Mouse (Mus musculus) kidney, adult 18-20 months (tissue): ENCODE measurements around the gene Npcd.

Experiments used
- DNase-seq: peaks from one replicate; pipeline ENCODE4 v3.0.0; 2021

The Npcd gene

DNA sequence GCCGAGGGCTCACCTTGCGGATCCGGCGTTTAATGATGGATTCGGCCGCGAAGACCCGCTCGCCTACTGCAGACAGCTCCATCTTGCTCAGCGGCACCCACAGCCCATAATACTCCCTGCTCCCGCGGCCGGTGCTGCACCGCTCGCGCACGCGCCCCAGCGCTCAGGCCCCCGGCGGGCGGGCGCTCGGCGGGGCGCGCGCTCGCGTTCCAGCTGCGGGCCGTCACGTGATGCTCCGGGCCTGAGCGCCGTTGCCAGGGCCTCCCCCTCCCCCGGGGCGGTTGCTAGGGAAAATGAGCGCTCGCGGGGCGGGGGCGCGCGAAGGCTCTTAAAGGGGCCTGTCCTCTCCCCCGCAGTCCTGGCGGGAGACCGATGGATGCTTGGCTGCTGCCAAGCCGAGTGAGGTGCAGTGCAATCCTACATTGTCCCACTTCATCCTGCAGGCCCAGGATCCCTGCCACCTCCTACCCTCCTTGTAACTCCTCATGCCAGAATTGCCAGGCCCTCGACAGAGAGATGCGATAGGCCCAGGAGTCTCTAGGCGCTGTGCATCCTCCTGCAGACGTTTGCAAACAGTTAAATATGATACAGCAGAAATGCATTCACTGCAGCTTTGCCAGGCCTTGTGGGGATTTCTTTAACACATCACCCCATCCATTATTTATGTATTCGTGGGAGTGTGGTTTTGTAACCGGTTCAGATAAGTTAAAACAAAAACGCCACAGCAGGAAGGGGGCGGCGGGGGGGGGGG, at the start of gene Npcd, which contains the start of gene Cbx6:
Npcd (minus strand) TSS at position 108 of the 751 bp plus-strand sequence.
Cbx6 (minus strand) TSS at position 559 of the 751 bp plus-strand sequence.
- peak; percentile 96 for DNase-seq

DNA sequence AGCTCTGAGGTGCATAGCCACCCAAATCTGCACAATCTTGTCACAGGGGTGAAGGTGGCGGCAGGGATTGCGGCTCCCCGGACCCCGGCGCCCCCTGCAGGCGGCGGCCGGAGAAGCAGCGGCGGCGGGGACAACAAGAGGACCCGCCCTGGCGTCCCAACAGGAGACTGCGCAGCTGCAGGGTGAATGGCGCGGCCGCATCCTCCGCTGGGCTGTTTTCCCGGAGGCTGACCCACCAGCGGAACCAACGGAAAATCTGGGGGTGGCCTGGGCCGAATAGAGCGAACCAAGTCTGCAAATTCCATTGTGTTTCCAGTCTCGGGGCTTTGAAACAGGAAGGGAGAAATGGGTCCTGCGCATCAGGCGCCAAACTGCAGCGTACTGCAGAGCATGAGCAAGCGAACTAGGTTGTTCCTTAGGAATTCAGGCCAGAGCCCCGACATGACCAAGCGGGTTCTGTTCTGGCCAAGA, 49.4 kb upstream of the Npcd start:
- DNase-seq = peak; percentile 94

DNA sequence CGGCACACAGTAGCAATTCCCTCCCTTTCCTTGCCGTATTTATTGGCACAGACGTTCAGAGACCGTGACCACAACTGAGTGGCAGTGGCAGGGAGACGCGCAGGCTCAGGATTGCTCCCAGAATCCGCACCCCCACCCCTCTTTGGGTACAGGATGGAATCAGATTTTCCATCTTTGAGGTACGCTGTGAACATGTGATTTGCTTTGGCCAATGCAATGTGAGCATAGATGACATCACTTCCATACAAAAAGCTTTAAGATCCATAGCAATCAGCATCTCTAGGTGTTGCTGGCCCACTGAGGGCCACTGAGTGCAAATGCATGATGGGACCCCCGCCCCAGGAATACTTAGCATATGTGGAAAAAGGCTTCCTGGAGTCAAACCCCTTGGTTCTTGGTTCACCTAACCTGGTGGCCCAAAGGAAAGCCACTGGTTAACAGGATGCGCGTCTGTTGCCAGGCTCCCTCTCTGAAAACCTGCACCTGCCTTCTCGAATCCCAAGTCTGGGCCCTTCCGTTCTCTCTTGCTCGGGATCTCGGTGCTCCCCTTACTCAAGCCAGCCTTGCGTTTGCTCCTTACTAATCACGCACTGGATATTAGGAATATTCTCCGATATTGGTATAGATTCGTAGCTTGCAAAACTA, 48.7 kb upstream of the Npcd start:
- no peak for DNase-seq

DNA sequence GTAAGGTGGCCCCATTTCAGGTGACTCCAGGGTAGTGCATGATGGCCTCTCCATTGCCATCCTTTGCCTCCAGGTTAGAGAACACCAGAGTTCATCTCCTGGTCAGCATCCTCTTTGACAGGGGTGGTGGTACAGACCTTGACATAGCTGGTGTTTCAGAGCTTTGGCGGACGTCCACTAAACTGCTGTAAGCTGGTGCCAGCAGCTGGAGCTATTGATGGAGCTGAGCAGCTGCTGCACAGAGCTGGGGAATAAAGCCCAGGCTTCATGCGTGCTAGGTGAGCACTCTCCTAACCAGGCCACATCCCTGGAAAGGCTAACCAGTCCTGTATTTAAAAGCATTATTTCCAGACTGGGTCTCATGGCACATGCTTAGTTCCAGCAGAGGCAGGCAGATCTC, 46.4 kb upstream of the Npcd start:
- DNase-seq = no peak

DNA sequence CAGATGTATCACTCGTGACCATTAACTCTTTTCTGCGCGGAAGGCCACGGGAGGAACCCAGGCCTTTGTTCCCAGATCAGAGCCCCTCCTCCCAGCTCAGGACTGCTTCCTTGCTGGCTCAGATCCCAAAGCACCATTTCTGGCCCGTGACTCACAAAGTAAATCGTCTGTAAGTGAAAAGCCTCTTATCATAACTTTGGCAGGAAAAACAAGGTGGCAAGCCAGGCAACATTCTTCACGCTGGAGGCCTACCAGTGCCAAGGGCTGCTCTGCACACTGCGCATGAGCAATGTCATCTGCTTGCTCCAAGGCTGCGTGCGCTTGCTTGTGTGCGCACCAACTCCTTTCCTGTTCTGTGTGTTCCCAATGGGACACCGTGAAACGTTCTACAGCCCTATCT, 45.3 kb upstream of the Npcd start:
- peak; percentile 76 for DNase-seq

DNA sequence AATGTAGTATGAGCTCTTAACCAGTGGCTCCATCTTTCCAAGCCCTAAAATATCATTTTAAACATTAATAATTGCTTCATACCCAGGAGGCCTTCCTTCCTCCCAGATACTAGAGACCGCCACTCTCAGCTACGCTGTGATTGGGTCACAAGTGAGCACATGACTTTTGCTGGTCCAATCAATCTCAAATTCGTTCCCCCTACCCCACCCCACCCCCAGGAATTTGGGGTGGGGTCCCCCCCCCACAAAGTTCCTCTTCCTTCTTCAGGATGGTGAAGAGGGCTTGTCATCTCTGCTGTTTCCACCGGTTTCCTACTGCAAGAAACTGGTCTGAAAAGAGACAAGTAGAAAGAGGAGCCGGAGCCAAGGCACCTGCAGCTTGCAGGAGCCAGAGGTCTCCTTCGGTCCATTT, 44.7 kb upstream of the Npcd start:
- DNase-seq = no peak

DNA sequence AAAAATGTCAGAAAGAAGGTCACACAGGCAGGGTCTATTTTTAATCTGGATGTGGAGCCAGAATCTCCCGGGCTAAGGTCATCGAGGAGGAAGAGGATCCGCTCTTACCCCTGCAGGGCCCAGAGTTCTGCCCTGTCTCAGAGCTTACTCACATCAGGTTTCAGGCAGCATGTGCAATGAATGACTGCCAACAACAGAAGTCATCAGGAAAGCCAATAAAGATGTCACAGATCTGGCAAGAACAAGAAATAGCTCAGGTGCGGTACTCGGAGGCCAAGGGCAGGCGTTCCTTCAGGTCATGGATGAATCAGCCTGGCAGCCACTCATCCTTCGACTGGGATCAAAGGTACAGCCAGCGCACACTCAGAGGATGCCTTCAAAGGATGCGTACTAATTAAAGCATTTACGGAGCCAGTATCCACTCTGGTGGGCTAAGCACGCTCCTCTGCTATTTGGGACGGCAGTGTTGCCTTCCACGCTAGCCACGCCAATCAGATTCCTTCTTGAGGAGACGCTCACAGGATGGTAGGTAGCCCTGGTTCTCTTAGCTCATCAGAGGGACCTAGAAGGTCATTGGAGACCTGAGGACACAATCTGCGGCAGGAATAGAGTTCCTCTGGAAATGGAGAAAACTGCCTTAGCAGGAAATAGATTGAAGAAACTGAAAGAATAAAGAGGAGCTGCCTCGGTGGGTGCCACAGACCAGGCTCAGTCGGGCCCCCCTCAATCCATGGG, 41.4 kb upstream of the Npcd start:
- DNase-seq = no peak

DNA sequence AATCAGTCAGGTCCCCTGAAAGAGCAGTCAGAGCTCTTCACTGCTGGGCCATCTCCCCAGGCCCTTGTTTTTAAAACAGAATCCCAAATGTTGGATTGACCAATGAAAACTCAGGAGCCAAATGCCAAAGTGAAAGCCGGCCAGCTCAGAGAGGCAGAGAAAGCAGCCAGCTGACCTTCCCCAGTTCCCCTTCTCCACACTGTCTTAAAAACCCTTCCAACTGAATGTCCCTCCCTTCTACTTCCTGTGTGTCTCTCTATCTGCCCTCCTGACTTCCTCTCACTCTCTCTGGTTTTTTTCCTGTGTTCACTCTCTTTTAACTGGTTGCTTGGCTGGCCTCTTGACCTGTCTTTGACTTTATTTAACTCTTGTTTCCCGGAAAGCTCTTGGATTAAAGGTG, 40.0 kb upstream of the Npcd start:
- DNase-seq = no peak

DNA sequence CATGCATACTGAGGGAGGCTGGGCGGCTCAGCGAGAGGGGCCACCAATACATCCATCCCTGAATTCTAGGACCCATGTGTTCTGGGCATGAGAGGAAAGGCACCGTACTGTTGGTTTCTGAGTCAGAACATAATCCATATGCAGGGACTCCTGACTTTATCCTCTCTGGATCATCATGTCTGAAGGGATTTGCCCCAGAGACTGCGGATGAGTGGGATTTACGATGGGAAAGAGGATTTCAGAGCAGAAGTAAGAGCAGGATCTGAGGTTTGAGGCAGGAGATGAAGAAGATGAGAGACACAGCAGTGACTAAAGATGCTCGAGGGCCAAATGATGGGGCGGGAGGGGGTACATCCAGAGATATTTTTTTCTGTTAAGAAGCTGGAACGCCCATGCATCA, 39.5 kb upstream of the Npcd start:
- DNase-seq = no peak

DNA sequence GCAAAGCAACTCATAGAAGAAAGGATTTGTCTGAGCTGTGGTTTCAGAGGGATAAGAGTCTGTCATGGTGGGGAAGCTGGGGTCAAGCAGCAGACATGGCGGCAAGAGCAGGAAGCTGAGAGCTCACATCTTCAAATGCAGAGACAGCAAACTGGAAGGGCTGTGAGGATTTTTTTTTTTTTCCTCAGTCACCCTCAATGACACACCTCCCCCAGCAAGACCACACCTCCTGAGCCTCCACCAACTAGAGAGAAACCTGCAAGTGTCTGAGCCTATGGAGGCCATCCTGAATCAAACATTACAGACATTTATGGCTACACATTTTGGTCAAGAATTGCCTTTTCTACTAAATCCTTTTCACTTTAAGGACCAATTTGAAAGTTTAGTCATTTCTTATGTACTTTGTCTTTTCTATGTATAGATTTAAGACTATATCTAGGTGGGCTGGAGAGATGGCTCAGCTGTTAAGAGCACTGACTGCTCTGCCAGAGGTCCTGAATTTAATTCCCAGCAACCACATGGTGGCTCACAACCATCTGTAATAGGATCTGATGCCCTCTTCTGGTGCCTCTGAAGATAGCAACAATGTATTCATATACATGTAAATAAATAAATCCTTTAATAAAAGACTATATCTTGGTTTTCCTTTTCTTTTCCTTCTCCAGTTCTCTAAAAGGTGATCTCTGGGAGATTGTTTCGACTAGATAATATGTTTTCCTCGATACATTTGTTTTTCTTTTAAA, 33.4 kb upstream of the Npcd start:
- no peak for DNase-seq

DNA sequence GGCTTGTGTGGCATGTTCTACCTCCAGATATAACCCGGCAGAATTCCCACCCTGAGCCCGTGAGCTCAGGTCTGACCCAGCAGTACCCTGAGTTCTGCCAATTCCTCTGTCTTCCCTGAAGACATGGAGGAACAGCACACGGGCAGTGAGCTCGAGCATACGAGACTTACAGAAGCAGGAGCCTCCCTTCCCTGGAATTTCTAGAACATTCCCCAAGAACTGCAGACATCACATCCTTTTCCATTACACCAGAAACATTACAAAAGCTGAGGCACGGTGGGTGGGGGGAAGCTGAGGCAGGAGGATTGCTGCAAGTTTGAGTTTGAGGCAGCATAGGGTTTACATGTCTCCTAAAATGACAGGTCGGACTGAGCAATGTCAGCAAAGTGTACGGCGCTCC, 25.8 kb upstream of the Npcd start:
- DNase-seq = no peak

DNA sequence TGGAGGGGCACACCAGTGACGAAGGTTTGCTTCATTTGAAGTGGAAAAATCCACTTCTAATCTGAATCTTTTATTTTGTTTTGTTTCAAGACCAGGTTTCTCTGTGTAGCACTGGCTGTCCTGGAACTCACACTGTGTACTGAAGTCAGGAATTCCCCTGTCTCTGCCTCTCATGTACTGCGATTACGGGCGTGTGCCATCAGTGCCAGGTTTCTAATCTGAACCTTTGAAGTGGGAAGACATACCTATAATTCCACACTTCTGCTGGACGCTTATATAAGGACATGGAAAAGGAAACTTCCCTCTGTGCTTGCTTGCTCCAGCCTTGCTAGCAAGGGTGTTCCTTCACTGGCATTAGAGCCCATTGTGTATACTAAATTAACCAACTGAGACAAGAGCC, 24.9 kb upstream of the Npcd start:
- no peak for DNase-seq

DNA sequence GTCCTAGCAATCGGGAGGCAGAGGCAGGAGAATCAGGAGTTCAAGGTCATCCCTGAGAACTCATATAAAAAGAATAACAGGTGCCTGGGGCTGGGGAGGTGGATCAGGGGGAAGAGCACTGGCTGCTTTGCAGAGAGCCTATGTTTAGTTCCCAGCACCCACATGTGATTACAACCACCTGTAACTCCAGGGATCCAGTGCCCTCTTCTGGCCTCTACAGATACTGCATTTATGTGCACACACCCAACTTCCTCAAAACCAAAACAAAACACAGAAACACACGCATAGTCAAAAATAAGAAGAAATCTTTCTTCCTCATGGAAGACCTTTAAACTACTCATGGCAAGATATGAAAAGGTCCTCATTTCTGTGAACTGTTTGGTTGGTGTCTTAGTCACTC, 16.1 kb upstream of the Npcd start:
- no peak for DNase-seq

DNA sequence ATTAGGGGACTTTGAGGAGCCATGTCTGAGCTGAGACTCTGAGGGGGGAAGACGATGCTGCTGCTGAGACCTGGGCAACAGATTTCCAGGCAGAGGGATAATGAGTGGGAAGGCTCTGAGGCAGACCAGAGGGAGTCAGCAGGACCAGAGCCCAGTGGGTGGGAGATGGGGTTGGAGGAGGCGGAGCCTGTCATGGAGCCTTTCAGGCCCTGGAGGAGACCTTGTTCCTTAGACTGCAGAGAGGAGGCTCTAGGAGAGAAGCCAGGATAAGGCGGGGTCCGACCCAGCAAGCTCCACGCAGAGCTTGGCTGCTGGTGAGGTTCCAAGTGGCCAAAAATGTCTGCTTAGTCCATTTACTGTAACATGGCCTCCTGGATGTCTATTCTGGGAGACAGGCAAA, 13.1 kb upstream of the Npcd start:
- no peak for DNase-seq

DNA sequence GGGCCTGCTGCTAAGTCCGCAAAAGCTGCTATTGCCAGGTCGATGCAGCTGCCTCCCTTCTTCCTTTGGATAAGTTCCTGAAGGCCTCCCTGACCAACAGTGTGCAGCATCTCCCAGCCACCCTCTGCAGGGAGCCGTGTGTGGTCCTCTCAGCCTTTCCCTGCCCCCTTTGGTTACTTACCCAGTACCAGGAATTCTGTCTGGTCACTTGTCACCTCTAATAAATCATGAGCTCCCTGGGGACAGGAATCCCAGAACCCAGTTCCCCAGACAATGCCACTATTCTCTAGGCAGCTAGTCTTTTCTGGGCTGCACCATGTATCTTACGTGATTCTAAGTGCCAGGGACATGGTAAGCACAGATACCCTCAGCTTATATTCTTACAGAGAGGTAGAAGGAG, 11.9 kb upstream of the Npcd start:
- DNase-seq = no peak

DNA sequence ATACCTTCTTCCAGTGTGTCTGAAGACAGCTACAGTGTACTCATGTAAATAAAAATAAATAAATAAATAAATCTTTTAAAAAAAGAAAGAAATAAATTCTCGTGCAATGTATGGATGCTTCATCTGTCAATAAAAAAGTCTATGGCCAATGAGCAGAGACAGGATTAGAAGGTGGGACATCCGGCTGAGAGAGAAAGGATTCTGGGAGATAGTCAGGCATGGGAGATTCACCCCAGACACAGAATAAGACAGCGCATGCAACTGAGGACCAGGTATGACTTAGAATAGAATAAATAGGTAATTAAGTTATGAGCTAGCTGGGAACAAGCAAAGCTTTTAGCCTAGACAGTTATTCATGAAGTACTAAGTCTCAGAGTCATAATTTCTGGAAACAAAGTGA, 8.9 kb upstream of the Npcd start:
- DNase-seq = no peak

DNA sequence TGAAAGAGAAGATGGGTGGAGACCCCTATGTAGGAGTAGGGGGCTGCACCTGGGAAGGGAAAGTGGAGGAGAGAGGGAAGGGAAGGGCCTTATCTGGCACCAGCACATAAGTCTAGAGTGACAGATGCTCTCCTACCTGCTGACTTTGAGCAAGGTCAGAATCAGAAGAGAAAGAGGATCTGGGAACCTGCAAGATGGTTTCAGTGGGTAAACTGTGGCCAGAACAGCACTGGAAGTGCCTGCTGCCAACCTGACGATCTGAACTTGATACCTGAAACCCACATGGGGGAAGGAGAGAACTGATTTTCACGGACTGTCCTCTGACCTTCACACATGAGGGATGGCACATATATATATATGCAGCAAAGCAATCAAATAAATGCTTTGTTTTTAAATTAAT, 6.2 kb upstream of the Npcd start:
- DNase-seq = no peak

DNA sequence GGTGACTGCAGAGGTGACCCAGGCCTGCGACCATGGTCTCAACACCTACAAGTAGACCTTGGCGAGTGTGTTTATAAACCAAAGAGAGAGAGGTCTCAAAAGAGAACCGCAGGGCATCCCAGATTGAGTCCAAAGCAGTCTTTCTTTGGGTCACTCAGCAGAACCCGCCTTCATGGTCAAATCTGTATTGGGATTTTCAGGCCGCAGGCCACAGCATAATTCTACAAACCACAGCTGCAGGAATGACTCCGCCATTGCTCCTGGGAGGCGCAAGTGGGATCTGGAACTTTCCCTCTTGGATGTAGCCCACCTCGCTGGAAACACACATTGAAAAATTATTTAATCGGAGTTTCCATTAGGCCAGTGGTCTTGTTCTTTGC, 834 bp upstream of the Npcd start:
- no peak for DNase-seq

DNA sequence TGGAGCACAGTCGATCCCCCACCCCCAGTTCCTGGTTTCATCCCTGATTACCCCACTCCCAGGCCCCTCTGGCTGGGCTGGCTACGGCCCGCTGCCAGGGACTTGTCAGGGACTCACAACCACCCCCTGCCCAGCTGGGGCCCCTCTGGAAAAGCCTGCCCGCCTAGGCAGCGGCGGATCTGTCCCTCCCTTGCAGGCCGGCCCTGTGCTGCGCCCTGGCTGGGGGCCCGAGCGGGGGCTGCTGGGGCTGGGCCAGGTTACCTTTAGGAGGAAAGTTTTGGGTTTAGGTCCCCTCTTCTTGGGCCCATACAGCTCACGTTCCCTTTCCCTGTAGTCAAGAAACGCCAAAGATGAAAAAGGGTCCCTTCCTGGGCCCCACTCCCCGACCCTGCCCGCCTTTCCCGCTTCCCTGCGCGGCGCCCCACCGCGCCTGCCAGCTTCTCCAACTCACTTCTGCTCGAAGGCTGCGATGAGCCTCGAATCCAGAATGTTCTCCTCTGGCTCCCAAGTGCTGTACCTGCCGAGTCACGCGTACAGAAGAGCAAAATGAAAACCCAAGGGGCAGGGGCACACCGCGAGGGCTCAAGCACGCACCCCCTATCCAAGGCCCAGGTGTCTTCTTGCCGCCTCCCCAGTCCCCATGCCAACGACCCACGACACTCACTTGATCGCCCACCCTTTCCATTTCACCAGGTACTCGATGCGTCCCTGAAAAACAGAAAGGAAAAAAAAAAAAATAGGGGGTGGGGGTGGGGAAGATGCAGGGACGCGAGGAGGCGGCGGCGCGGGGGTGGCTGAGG, 586 bp downstream of the Npcd start:
- DNase-seq = peak; percentile 40

DNA sequence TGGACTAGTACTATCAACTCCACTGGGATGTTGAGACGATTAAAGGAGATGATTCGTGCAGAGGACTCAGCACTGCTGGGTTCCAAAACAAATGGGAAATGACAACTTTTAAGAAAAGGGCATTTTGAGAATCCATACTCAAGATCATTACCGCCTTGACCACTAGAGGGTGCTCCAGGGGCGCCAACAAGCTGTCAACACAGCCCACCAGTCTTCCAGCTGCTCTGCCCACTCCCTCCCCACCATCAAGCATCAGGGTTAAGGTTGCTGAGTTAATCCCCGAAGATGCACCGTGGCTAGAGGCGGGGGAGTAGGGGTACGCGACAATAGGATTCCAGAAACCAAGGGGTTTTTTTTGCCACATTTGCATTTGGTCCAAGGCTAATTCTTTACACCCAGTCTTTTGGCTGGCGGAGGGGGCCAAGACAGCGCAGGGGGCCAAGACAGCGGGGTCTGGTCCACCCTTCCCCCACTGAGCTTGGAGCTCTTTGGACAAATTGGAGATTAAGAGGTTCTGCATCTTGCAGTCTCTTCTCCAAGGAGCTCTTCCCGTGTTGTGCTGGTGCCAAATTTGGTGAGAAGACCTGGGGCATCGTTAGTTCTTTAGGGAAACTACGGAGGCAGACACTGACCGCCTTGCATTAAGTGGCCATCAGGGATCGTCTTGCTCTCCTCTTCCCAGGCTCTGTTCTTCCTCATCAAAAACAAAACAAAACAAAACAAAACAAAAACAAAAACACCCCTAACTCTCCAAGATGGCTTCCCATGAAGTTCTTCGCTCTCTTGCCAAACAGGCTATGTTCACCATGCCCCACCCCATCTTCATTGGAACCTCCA, 1.8 kb downstream of the Npcd start:
- peak; percentile 74 for DNase-seq

DNA sequence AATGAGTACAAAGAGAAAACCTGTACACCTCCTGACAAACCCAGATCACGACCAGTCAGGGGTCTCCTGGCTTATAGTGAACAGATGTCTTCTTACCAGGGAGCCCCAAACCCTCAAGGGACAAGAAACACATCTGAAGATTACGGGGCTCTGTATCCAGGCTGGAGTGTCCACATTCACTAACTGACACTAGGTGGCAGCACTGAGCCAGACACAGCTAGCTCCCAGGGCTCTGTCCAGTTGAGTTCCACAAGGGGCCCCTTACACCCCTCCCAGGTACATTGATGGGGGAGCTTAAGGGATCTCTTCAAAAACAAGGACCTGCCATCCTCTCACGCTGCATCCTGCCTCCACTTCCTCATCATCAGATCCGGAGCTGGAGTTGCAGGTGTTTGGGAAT, 3.6 kb downstream of the Npcd start:
- DNase-seq = peak; percentile 81
